Mouse (Mus musculus) lung, embryonic 16.5 days (tissue): ENCODE data around the gene Cept1. TPM values are rescaled to one million over a fixed set of nuclear protein-coding genes. Genes with fewer than 3 reads are reported as not detected.

Experiments
- ATAC-seq: fragments of 200-750 bp; cut with Nextera tagmentation; 2 replicates; pipeline ENCODE4 v1.8.0; 2017; ENCODE audit warnings: low read depth, mild to moderate bottlenecking, moderate library complexity
- H3K27ac ChIP-seq: fragments of 300-500 bp; sonication (generic); 2 replicates; pipeline ENCODE4 v1.5.1; 2014; ENCODE audit warnings: mild to moderate bottlenecking, control low read depth, low read length
- H3K27me3 ChIP-seq: fragments of 300-500 bp; sonication (generic); 2 replicates; pipeline ENCODE4 v1.6.1; 2014; ENCODE audit warnings: low read depth, low read length, mixed read lengths; ENCODE audit not compliant: control insufficient read depth, insufficient read depth
- H3K36me3 ChIP-seq: fragments of 300-500 bp; sonication (generic); 2 replicates; pipeline ENCODE4 v1.6.1; 2014; ENCODE audit warnings: low read length; ENCODE audit not compliant: control insufficient read depth, insufficient read depth
- H3K4me1 ChIP-seq: fragments of 300-500 bp; sonication (generic); replicated peaks from 2 replicates; pipeline ENCODE4 v1.6.1; 2014; ENCODE audit warnings: low read length, mixed read lengths; ENCODE audit not compliant: control insufficient read depth, insufficient read depth
- H3K4me2 ChIP-seq: fragments of 300-500 bp; sonication (generic); 2 replicates; pipeline ENCODE4 v1.6.1; 2014; ENCODE audit warnings: low read depth, low read length, control low read depth
- H3K4me3 ChIP-seq: fragments of 300-500 bp; sonication (generic); 2 replicates; pipeline ENCODE4 v1.5.1; 2014; ENCODE audit warnings: mild to moderate bottlenecking, low read length, control low read depth
- H3K9ac ChIP-seq: fragments of 300-500 bp; sonication (generic); 2 replicates; pipeline ENCODE4 v1.6.1; 2014; ENCODE audit warnings: low read length, control low read depth
- H3K9me3 ChIP-seq: fragments of 300-500 bp; sonication (generic); 2 replicates; pipeline ENCODE4 v1.6.1; 2016; ENCODE audit warnings: low read length; ENCODE audit not compliant: control insufficient read depth
- WGBS: fragments of 180-500 bp; shearing (Covaris S2); extraction: QIAGEN DNeasy Blood & Tissue Kit; methylation state at CpG from one replicate; pipeline ENCODE4 v1.1.7; 2014; 5-methylcytosine and 5-hydroxymethylcytosine counted together
- polyA plus RNA-seq: library from polyadenylated mRNA; unstranded; fragments of >200 nt; fragmentation: Nextera tagmentation; extraction: Ambion mirVana; gene quantifications from 2 replicates; pipeline ENCODE4 v1.2.1, GENCODE M21; 2015

Gene Cept1
- polyA plus RNA-seq, 1 experiment from 2014 or later = 69.2 TPM

GRCm38 (mm10) chr3:106500510-106500909, 47.1 kb downstream of the Cept1 start:
- no peak overlapping the region for H3K4me2 ChIP-seq
- H3K27ac ChIP-seq = no peak overlapping the region
- H3K9me3 ChIP-seq = no peaks in the 10 kb centered on the region
- no peak overlapping the region for H3K4me3 ChIP-seq
- H3K4me1 ChIP-seq = peaks cover 5% of the 10 kb centered on the region; the same call in 1 of the 2 replicates
- 69% methylated on average over 2 of the region's 2 CpGs for WGBS
- no peak overlapping the region for H3K9ac ChIP-seq
- no peaks in the 10 kb centered on the region for H3K27me3 ChIP-seq
- H3K36me3 ChIP-seq = peaks cover 10% of the 10 kb centered on the region
- no peak for ATAC-seq

- H3K4me1 ChIP-seq = peaks cover 14% of the 10 kb centered on the region; the same call in 1 of the 2 replicates
- no peaks in the 10 kb centered on the region for H3K27me3 ChIP-seq
- WGBS = 38% methylated on average over 3 of the region's 3 CpGs
- H3K9ac ChIP-seq = no peak overlapping the region
- no peak for ATAC-seq
- no peaks in the 10 kb centered on the region for H3K9me3 ChIP-seq
- no peak overlapping the region for H3K4me2 ChIP-seq
- H3K27ac ChIP-seq = peak overlapping the region; percentile 2; the same call in 1 of the 2 replicates
- no peak overlapping the region for H3K4me3 ChIP-seq
- no peaks in the 10 kb centered on the region for H3K36me3 ChIP-seq
These were observed 50.6 kb downstream of the Cept1 start for GRCm38 (mm10) chr3:106496996-106497395.

GRCm38 (mm10) chr3:106496045-106496721, 51.4 kb downstream of the Cept1 start:
- H3K9me3 ChIP-seq = no peaks in the 10 kb centered on the region
- no peak overlapping the region for H3K4me3 ChIP-seq
- peaks cover 14% of the 10 kb centered on the region; the same call in 1 of the 2 replicates for H3K4me1 ChIP-seq
- peak overlapping the region; percentile 91 for H3K27ac ChIP-seq
- no peak overlapping the region for H3K9ac ChIP-seq
- H3K27me3 ChIP-seq = no peaks in the 10 kb centered on the region
- no peaks in the 10 kb centered on the region for H3K36me3 ChIP-seq
- 35% methylated on average over 4 of the region's 4 CpGs for WGBS
- H3K4me2 ChIP-seq = no peak overlapping the region
- ATAC-seq = peak; percentile 91

GRCm38 (mm10) chr3:106495346-106496044, 52.1 kb downstream of the Cept1 start:
- H3K36me3 ChIP-seq = no peaks in the 10 kb centered on the region
- H3K27me3 ChIP-seq = no peaks in the 10 kb centered on the region
- H3K9ac ChIP-seq = no peak overlapping the region
- H3K4me3 ChIP-seq = no peak overlapping the region
- ATAC-seq = peak; percentile 55
- H3K27ac ChIP-seq = peak overlapping the region; percentile 91
- WGBS = 64% methylated on average over 1 of the region's 1 CpGs
- no peak overlapping the region for H3K4me2 ChIP-seq
- H3K9me3 ChIP-seq = no peaks in the 10 kb centered on the region
- peaks cover 14% of the 10 kb centered on the region; the same call in 1 of the 2 replicates for H3K4me1 ChIP-seq

- H3K4me3 ChIP-seq = no peak overlapping the region
- H3K27ac ChIP-seq = peak overlapping the region; percentile 49
- no peak for ATAC-seq
- H3K27me3 ChIP-seq = no peaks in the 10 kb centered on the region
- H3K4me1 ChIP-seq = peaks cover 14% of the 10 kb centered on the region; the same call in 1 of the 2 replicates
- no peaks in the 10 kb centered on the region for H3K9me3 ChIP-seq
- no peak overlapping the region for H3K4me2 ChIP-seq
- H3K9ac ChIP-seq = no peak overlapping the region
- no peaks in the 10 kb centered on the region for H3K36me3 ChIP-seq
- 48% methylated on average over 1 of the region's 1 CpGs for WGBS
These were observed 53.1 kb downstream of the Cept1 start for GRCm38 (mm10) chr3:106494417-106494950.

- Histone ChIP-seq H3K4me3 (no peak overlapping the region), H3K4me1 (peaks cover 14% of the 10 kb centered on the region; the same call in 1 of the 2 replicates), H3K27me3 (no peaks in the 10 kb centered on the region), H3K9ac (no peak overlapping the region), H3K36me3 (no peaks in the 10 kb centered on the region), H3K27ac (peak overlapping the region; percentile 0; the same call in 1 of the 2 replicates), H3K9me3 (no peaks in the 10 kb centered on the region), H3K4me2 (no peak overlapping the region)
- no peak for ATAC-seq
- 74% methylated on average over 3 of the region's 3 CpGs for WGBS
These were observed 53.7 kb downstream of the Cept1 start for GRCm38 (mm10) chr3:106493882-106494281.

- no peak for ATAC-seq
- H3K27ac ChIP-seq = no peak overlapping the region
- H3K4me2 ChIP-seq = no peak overlapping the region
- H3K4me1 ChIP-seq = peaks cover 14% of the 10 kb centered on the region; the same call in 1 of the 2 replicates
- 83% methylated on average over 8 of the region's 8 CpGs for WGBS
- H3K9ac ChIP-seq = no peak overlapping the region
- H3K27me3 ChIP-seq = no peaks in the 10 kb centered on the region
- H3K9me3 ChIP-seq = no peaks in the 10 kb centered on the region
- no peak overlapping the region for H3K4me3 ChIP-seq
- no peaks in the 10 kb centered on the region for H3K36me3 ChIP-seq
These were observed 54.4 kb downstream of the Cept1 start for GRCm38 (mm10) chr3:106493202-106493601.

- WGBS = 69% methylated on average over 1 of the region's 1 CpGs
These were observed 54.9 kb downstream of the Cept1 start for GRCm38 (mm10) chr3:106492723-106493122.

GRCm38 (mm10) chr3:106490239-106490638, 57.4 kb downstream of the Cept1 start:
- Histone ChIP-seq H3K4me1 (peaks cover 9% of the 10 kb centered on the region; the same call in 1 of the 2 replicates), H3K4me2 (no peak overlapping the region), H3K4me3 (no peak overlapping the region), H3K27me3 (no peaks in the 10 kb centered on the region), H3K9ac (no peak overlapping the region), H3K9me3 (no peaks in the 10 kb centered on the region), H3K27ac (no peak overlapping the region), H3K36me3 (no peaks in the 10 kb centered on the region)
- ATAC-seq = no peak
- 73% methylated on average over 4 of the region's 4 CpGs for WGBS

More at GRCm38 (mm10) chr3:106492723-106493122, 54.9 kb downstream of the Cept1 start:
- H3K27ac ChIP-seq = no peak overlapping the region
- no peaks in the 10 kb centered on the region for H3K36me3 ChIP-seq
- H3K4me2 ChIP-seq = no peak overlapping the region
- H3K9ac ChIP-seq = no peak overlapping the region
- no peak for ATAC-seq
- H3K4me3 ChIP-seq = no peak overlapping the region
- H3K9me3 ChIP-seq = no peaks in the 10 kb centered on the region
- no peaks in the 10 kb centered on the region for H3K27me3 ChIP-seq
- H3K4me1 ChIP-seq = peaks cover 14% of the 10 kb centered on the region; the same call in 1 of the 2 replicates
